Mouse (Mus musculus) gastrocnemius, postnatal 36 days (tissue): ENCODE results near the gene Tes3-ps. TPM values are rescaled to one million over a fixed set of nuclear protein-coding genes. Genes with fewer than 3 reads are reported as not detected.

Source experiments
- DNase-seq, 2 experiments: peaks; one replicate each; pipeline ENCODE4 v3.0.0; 2022
- intact Hi-C: fragments of 180-260 bp; cut with DNase I; formaldehyde crosslinking; loops from one replicate; pipeline ENCODE4 v1.15.1; 2025
- long read RNA-seq, 2 experiments: library from polyadenylated mRNA; stranded (forward); transcript quantifications; one replicate each; pipeline ENCODE4 v2.0.0; 2021
- total RNA-seq, 2 experiments: library from RNA; stranded (reverse); gene quantifications; 2 replicates each; pipeline ENCODE4 v1.2.3; 2021

The Tes3-ps gene
- 1 to 10 TPM; 1.3 to 2.0 TPM for total RNA-seq
- long read RNA-seq, experiment 1, result 0 reads
- long read RNA-seq, experiment 2, partial matches to known transcripts, result 0 of 1 reads
- long read RNA-seq, experiment 2, other reads (novel, unspliced or antisense), result 0 of 1 reads

GRCm38 (mm10) chr13:49492376-49493368 lies at the start of gene Tes3-ps:
Gene Tes3-ps, plus strand, starts transcription at chr13:49493318.
- DNase-seq, result no peak
- intact Hi-C loops, result no loop called here

DNA sequence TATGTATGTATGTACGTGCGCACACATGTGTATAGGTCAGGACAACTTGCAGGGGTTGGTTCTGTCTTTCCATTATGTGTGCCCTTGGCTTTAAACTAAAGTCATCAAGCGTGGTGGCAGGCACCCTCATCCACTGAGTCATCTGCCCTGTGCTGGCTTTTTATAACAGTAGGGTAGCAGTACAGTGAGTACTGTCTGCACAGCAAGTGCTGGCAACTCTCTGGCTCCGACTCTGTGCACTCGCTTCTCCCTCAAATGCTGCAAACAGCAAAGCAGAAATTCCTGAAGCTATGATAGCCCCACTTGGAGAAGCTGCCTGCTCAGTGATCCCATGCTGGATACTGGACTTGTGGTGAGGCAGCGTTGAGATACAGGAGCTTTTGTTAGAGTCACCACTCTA lies 48.7 kb upstream of the Tes3-ps start:
- DNase-seq, result no peak
- intact Hi-C loops, result no loop called here

GRCm38 (mm10) chr13:49449318-49449749 lies 43.8 kb upstream of the Tes3-ps start:
- DNase-seq, result peak; percentile 77 to 86

GRCm38 (mm10) chr13:49460276-49460675 lies 32.8 kb upstream of the Tes3-ps start:
- DNase-seq, result no peak
- intact Hi-C loops, result no loop called here

More at GRCm38 (mm10) chr13:49449318-49449749, 43.8 kb upstream of the Tes3-ps start:
- intact Hi-C loops, result loop anchor here (1.0 to 5.0 kb wide), 2 partner anchors 113 to 196 kb away; no protein-coding TSS in a partner anchor

- intact Hi-C loops, result no loop called here
- DNase-seq, result peak in 1 of 2 experiments; percentile 37
These were observed 32.3 kb upstream of the Tes3-ps start for GRCm38 (mm10) chr13:49460692-49461414.

- intact Hi-C loops, result no loop called here
- no peak for DNase-seq
These were observed 31.5 kb upstream of the Tes3-ps start for GRCm38 (mm10) chr13:49461458-49462132.

DNA sequence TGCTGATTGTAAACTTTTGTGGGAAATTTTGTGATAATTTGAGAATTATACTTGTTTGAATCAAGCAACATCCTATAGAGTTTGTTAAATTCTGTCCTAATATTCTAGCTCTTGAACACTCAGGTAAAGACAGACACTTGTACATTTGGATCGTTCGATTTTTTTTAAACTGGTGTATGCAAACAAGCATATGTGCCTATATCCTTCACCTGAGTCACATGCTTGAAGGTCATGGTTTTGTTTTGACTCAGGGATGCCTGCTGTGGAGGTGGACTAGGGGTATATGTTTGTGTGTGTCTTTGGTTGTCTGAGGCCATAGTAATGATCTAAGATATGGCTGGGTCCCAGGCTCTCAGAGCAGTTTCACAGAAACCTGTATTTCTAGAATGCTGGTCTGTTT lies 30.2 kb upstream of the Tes3-ps start:
- intact Hi-C loops, result no loop called here
- DNase-seq, result no peak

DNA sequence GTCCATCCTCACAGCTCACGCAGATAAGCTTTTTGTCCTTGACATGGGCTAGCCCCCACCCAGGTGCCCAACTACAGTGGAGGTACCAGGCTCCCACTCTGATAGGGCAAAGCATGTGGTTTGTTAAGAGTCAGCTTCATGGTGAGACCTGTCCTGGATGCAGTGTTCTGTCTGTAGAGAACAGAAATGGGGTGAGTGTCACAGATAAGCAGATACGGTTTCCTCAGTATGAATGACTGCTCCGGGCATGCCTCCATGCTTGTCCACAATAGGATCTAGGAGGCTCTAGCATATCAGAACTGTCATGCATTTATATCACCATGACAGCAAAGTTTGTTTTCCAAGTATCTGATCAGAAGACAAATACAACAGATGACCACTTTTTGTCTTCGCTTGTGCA lies 27.2 kb upstream of the Tes3-ps start:
- intact Hi-C loops, result no loop called here
- DNase-seq, result no peak

DNA sequence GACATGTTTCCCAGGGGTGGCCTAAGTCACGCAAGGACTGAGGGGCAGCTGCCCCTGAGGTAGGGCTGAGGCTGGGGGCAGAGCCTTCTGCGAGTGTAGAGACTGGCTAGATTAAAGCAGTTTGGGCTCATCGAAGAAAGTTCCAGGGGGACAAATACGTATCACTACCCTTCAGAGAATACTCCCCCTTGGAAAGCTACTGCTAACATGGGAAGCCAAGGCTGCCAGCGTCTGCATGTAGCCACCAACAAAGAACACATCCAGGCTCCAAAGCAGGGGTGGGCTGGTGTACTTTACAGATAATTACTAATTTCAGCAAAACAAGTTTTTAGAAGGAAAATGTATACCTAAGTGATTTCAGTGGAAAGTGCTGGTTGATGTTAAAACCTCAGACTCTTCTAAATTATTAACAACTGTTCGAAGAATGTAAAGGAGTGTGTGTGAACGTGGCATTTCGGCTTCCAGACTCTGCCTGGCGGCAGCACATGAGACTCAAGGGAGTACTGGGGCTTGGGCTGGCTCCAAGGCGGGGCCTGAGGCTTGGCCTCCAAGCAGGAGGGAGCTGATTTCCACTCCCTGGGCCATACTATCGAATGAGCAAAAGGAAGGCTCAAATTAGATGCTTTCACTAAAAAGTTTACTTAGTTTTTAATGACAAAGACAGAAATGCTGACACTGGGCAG lies 26.6 kb upstream of the Tes3-ps start:
- intact Hi-C loops, result no loop called here

GRCm38 (mm10) chr13:49467585-49467984 lies 25.5 kb upstream of the Tes3-ps start:
- no peak for DNase-seq
- intact Hi-C loops, result no loop called here

More for the DNA sequence above, 26.6 kb upstream of the Tes3-ps start:
- peak; percentile 77 to 85 for DNase-seq

- intact Hi-C loops, result no loop called here
- no peak for DNase-seq
These were observed 24.1 kb upstream of the Tes3-ps start for GRCm38 (mm10) chr13:49469002-49469401.

GRCm38 (mm10) chr13:49470319-49470718 lies 22.8 kb upstream of the Tes3-ps start:
- DNase-seq, result no peak
- intact Hi-C loops, result no loop called here

GRCm38 (mm10) chr13:49470806-49471205 lies 22.3 kb upstream of the Tes3-ps start:
- DNase-seq, result no peak
- intact Hi-C loops, result no loop called here

- DNase-seq, result no peak
- intact Hi-C loops, result no loop called here
These were observed 21.0 kb upstream of the Tes3-ps start for GRCm38 (mm10) chr13:49471981-49472675.

DNA sequence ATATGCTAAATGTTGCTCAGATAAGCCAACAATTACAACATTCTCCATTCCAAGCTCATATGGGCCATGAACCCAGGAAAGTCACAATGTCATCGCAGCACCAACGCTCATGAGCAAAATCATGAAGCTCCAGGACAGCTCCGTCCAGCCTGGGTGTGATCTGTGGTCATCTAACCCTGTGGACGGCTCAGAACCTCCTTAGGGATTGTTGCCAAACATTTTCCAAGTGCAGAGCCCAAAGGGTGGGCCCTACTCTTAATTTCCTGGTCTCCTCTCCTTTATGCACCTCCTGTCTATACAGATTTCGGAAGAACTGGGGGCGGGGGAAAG lies 20.5 kb upstream of the Tes3-ps start:
- DNase-seq, result no peak
- intact Hi-C loops, result no loop called here

DNA sequence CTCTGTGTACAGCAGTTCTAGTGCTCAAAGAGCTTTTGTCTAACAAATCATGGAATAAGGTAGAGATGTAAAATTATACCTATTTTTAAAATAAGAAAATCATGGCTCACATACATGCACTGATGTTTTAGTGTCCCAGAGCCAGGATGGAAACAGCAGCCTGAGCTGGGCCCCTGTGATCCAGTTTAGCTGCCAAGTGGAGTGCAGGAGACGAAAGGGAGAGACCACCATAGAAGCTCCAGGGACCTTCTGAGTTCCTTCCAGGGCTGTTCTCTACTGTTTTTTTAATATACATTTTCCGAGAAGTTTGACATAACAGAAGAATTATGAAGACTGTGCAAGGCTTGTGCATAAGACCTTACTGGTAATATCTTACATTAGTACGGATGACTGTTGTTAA lies 15.2 kb upstream of the Tes3-ps start:
- intact Hi-C loops, result no loop called here
- no peak for DNase-seq

DNA sequence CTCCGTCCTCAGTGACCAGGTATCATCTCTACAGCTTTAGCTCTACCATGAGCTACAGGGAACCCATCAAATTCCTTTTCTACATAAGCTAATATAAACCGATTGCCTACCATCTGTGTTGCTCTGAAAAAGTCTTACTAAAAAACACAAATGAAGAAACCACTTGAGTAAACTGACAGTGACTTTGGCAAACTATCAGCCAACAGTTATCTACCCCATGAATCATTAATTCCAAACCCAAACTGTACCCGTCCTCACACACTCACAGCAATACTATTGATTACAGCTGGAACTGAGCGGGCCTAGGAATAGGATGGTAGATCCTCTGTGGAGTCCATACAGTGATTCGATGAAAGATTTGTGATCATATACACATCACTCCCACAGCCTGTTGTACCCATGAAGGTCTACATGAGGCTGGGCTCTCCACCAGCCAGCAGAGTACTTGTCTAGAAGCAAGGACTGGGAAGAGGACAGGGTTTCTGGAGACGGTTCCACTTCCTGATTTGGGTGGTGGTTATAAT lies 14.2 kb upstream of the Tes3-ps start:
- DNase-seq, result no peak
- intact Hi-C loops, result no loop called here

DNA sequence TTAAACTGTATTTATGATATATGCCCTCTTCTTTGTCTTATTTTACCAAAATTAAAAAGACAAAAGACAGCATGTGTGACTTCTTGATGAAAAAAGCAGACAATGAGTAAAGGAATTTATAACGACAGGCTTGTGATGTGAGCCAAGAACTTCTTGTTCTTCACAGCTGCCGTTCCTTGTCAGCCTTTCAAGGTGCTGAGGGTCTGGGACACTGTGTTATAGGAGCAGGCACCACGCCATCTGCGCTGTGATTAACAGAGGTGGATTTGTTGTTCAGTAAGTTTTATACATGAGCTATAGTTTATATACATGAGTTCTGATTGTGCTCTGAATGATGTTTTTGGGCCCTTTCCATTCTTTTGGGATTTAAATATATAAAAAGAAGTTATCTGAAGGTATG lies 13.7 kb upstream of the Tes3-ps start:
- intact Hi-C loops, result no loop called here
- DNase-seq, result peak; percentile 48 to 66

GRCm38 (mm10) chr13:49480057-49480456 lies 13.1 kb upstream of the Tes3-ps start:
- intact Hi-C loops, result no loop called here

More at GRCm38 (mm10) chr13:49480057-49480456, 13.1 kb upstream of the Tes3-ps start:
- peak; percentile 77 to 85 for DNase-seq
